Mouse (Mus musculus): ENCODE measurements around the gene Prph2. TPM values are rescaled to one million over a fixed set of nuclear protein-coding genes. Genes with fewer than 3 reads are reported as not detected.

Prph2 gene
- not detected in 2 replicates for polyA plus RNA-seq (2015; fragmentation: Nextera tagmentation; extraction: Ambion mirVana)

GRCm38 (mm10) chr17:46910186-46910585 lies at the start of gene Prph2:
Gene Prph2 (plus strand): TSS chr17:46910459.

GRCm38 (mm10) chr17:46890116-46890815 lies 20.0 kb upstream of the Prph2 start, which contains the start of gene Tbcc:
Gene Tbcc (plus strand): TSS chr17:46890684.

Other genes starting within 250 kb of the Prph2 start
- 39.3 and 42.2 TPM in 2 replicates for gene Rrp36, start 236.1 kb upstream of the Prph2 start, polyA plus RNA-seq (2015; fragmentation: Nextera tagmentation; extraction: Ambion mirVana)
- gene Mea1, start 231.7 kb upstream of the Prph2 start, polyA plus RNA-seq (2015; fragmentation: Nextera tagmentation; extraction: Ambion mirVana): 99.7 and 109 TPM in 2 replicates
- 70.2 and 74.5 TPM in 2 replicates for gene Klhdc3, start 229.5 kb upstream of the Prph2 start, polyA plus RNA-seq (2015; fragmentation: Nextera tagmentation; extraction: Ambion mirVana)
- gene Ppp2r5d, start 205.3 kb upstream of the Prph2 start, polyA plus RNA-seq (2015; fragmentation: Nextera tagmentation; extraction: Ambion mirVana): 27.8 and 31.4 TPM in 2 replicates
- 8.9 and 11.1 TPM in 2 replicates for gene Pex6, start 199.0 kb upstream of the Prph2 start, polyA plus RNA-seq (2015; fragmentation: Nextera tagmentation; extraction: Ambion mirVana)
- gene Gnmt, start 181.3 kb upstream of the Prph2 start, polyA plus RNA-seq (2015; fragmentation: Nextera tagmentation; extraction: Ambion mirVana): 2.0 and 2.2 TPM in 2 replicates
- 37.6 and 38.0 TPM in 2 replicates for gene Cnpy3, start 158.2 kb upstream of the Prph2 start, polyA plus RNA-seq (2015; fragmentation: Nextera tagmentation; extraction: Ambion mirVana)
- 0.13 TPM in 1 of 2 replicates, not detected in the other for gene Ptcra, start 146.7 kb upstream of the Prph2 start, polyA plus RNA-seq (2015; fragmentation: Nextera tagmentation; extraction: Ambion mirVana)
- 90.4 and 99.9 TPM in 2 replicates for gene 2310039H08Rik, start 137.8 kb upstream of the Prph2 start, polyA plus RNA-seq (2015; fragmentation: Nextera tagmentation; extraction: Ambion mirVana)
- gene Rpl7l1, start 127.8 kb upstream of the Prph2 start, polyA plus RNA-seq (2015; fragmentation: Nextera tagmentation; extraction: Ambion mirVana): 74.4 and 94.0 TPM in 2 replicates
- 2.4 TPM in 2 replicates for gene Bicral, start 52.0 kb upstream of the Prph2 start, polyA plus RNA-seq (2015; fragmentation: Nextera tagmentation; extraction: Ambion mirVana)
- 39.1 and 43.0 TPM in 2 replicates for gene Tbcc, start 19.8 kb upstream of the Prph2 start, polyA plus RNA-seq (2015; fragmentation: Nextera tagmentation; extraction: Ambion mirVana)
- gene Ubr2, start 100.1 kb downstream of the Prph2 start, polyA plus RNA-seq (2015; fragmentation: Nextera tagmentation; extraction: Ambion mirVana): 8.1 and 9.1 TPM in 2 replicates